Mouse (Mus musculus) adrenal gland (tissue): ENCODE results near the gene Tcl1b1.
"Not testable (repeated sequence)": the region's sequence is repeated elsewhere in the genome, so short reads cannot be mapped to it uniquely, and the experiment has no call there.

ENCODE experiments used
- intact Hi-C: fragments of 180-260 bp; cut with DNase I; formaldehyde crosslinking; loops from one replicate; pipeline ENCODE4 v1.15.1; 2025

The Tcl1b1 gene

DNA sequence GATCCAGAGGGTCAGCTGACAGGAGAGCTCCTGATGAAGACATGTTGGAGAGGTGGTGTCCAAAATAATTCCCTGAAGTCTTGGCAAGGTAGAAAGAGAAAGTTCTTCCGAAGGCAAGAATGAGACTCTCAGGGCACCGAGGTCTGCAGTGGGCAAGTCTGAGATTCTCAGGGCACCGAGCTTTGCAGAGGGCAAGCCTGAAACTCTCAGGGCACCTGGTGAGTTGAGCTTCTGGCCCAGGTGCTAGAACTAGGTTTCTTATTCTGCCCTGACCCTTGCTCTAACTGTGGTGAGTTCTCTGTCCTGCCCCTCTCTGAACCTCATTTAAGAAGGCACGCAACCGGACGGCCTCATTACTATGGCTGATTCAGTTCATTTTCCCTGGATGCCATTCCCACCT is 31.3 kb downstream of the Tcl1b1 start, which contains the start of gene Tcl1b3:
Gene Tcl1b3, plus strand, starts transcription at position 301 of the 400 bp plus-strand sequence.
- intact Hi-C loops, result not testable (repeated sequence)

DNA sequence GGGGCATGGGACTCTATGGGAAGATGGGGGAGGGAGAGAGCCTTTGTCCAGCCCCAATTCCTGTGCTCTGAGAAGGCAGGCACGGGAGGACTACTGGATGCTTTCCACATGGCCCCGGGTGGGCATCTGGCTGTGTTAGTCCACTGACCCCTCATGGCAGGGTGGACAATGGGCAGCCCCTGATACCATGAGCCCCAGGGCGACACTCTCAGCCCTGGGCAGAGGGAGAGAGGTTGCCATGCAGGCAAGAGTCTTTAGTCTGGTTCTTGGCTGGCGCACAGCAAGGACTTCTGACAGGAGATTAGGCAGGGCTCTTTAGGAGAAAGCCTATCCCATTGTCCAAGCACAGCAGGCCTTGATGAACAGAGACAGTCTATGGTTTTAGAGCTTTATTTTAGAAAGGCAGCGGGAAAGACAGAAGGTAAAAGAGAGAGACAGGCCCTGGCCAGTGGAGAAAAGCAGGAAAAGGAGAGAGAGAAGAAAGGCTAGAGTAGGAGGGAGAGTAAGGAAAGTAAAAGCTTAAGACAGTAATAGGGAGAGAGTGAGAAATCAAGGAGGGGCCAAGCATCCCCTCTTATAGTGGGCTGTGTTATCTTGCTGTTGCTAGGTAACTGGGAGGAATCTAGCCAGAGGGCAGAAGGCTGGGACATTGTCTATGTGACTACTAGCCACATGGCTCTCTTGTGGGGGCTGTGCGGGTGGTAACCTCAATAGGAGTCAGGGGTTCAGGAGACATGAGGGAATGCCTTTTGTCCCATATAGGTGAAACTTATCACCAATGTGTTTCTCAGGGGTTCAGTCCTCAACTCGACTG is 40.4 kb downstream of the Tcl1b1 start:
- intact Hi-C loops, result not testable (repeated sequence)

GRCm38 (mm10) chr12:105201657-105202056 is 42.2 kb downstream of the Tcl1b1 start, which contains the start of gene Tcl1b4:
Gene Tcl1b4 (plus strand): TSS chr12:105201957.
- intact Hi-C loops, result not testable (repeated sequence)

- intact Hi-C loops, result no loop called here
Observed at GRCm38 (mm10) chr12:105207071-105207470, 47.6 kb downstream of the Tcl1b1 start.

DNA sequence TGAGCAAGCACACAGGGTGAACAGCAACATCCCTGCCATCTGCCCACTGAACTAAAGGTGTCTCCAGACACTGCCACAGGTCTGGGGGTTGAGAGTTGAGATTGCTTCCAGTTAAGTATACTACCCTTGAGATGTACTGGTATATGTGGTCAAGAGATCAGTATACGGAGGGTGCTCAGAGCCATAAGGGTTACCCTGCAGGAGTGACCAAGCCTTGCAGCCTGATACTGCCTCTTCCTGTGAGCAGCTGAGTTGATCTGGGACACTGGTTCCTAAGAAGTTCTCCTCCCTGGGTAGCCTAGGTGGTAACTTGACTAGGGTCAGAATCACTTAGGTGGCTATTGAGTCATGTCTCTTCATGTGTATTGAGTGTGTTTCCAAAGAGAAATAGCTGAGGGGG is 49.0 kb downstream of the Tcl1b1 start:
- intact Hi-C loops, result no loop called here

DNA sequence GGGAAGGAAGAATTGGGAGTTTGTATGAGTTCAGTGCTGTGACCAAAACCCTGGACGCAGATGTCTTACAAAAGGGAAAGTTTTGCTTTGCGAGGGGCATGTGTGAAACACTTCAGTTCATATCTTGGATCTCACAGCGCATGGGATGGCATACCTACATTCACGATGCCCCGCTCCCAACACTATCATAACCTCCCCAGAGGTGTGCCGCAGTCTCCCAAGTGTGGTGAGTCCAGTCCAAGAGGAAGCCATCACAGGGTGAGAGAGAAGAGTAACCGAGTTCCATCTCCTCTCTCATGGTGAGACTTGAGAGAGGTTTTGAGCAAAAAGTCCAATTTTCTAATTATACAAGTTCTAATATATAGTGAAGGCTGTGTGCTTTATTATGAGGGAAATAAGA is 49.7 kb downstream of the Tcl1b1 start:
- intact Hi-C loops, result no loop called here
